Mouse (Mus musculus) hindbrain, embryonic 12.5 days (tissue): ENCODE data around the gene Rap1gap2. TPM values are rescaled to one million over a fixed set of nuclear protein-coding genes. Genes with fewer than 3 reads are reported as not detected.

ENCODE experiments used
- ATAC-seq: fragments of 200-750 bp; cut with Nextera tagmentation; 2 replicates; pipeline ENCODE4 v1.8.0; 2017; ENCODE audit warnings: moderate TSS enrichment; ENCODE audit not compliant: low FRiP score
- H3K27ac ChIP-seq: fragments of 300-500 bp; sonication (generic); 2 replicates; pipeline ENCODE4 v1.5.1; 2016; ENCODE audit warnings: mild to moderate bottlenecking
- H3K27me3 ChIP-seq: fragments of 300-500 bp; sonication (generic); 2 replicates; pipeline ENCODE4 v1.6.1; 2016; ENCODE audit warnings: mild to moderate bottlenecking
- H3K36me3 ChIP-seq: fragments of 300-500 bp; sonication (generic); 2 replicates; pipeline ENCODE4 v1.6.1; 2016; ENCODE audit warnings: mild to moderate bottlenecking
- H3K4me1 ChIP-seq: fragments of 300-500 bp; sonication (generic); 2 replicates; pipeline ENCODE4 v1.6.1; 2016
- H3K4me2 ChIP-seq: fragments of 300-500 bp; sonication (generic); replicated peaks from 2 replicates; pipeline ENCODE4 v1.6.1; 2016; ENCODE audit warnings: mild to moderate bottlenecking
- H3K4me3 ChIP-seq: fragments of 300-500 bp; sonication (generic); 2 replicates; pipeline ENCODE4 v1.5.1; 2016; ENCODE audit warnings: mild to moderate bottlenecking
- H3K9ac ChIP-seq: fragments of 300-500 bp; sonication (generic); 2 replicates; pipeline ENCODE4 v1.6.1; 2016; ENCODE audit warnings: mild to moderate bottlenecking, moderate library complexity
- H3K9me3 ChIP-seq: fragments of 300-500 bp; sonication (generic); replicated peaks from 2 replicates; pipeline ENCODE4 v1.6.1; 2016; ENCODE audit warnings: mild to moderate bottlenecking
- whole genome bisulfite sequencing: fragments of 180-500 bp; shearing (Covaris S2); methylation state at CpG from one replicate; pipeline ENCODE4 v1.1.7; 2016; 5-methylcytosine and 5-hydroxymethylcytosine counted together
- polyA plus RNA-seq: library from polyadenylated mRNA; unstranded; fragments of >200 nt; fragmentation: Nextera tagmentation; extraction: Ambion mirVana; gene quantifications from 2 replicates; pipeline ENCODE4 v1.2.1, GENCODE M21; 2016

The Rap1gap2 gene
- polyA plus RNA-seq, 1 experiment from 2014 or later = 8.1 TPM

DNA sequence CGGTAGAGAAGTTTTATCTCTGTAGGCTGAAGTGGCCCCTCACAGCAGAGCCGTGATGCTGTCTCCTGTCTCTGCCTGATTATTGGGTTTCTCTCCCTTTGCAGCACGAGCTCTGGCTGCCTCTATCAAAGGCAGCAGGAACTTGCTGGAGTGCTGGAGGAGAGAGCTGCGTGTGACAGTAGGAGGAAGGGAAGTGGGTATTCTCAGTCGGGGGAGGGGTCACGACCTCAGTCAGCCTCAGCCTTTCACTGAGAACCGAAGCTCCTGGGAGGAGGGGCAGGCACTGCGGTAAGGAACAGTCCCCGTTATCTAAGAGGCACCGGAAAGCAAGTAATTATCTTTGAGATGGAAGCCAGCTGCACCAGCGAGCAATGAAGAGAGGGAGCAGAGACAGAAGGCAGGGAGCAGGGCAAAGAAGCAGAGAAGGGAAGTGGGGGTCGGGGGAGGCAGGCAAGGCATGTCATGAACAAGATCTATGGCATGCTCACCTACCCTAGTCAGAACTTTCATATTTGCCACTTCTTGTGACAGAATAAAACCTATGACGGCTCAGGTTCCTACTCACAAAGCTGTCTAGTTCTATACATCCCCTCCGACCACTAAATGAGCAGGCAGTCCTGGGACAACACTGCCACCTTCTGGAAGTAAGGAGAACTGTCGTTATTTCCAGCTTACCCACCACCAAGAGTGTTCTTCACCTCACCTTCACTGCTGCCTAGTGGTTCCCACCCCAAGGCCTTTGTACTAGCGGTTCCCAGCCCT, 63.6 kb downstream of the Rap1gap2 start:
- Histone ChIP-seq H3K4me2 (peak overlapping the region; percentile 50), H3K9me3 (no peaks in the 10 kb centered on the region), H3K9ac (no peak overlapping the region), H3K36me3 (no peaks in the 10 kb centered on the region), H3K4me3 (peak overlapping the region; percentile 14; the same call in 1 of the 2 replicates), H3K4me1 (peaks cover 16% of the 10 kb centered on the region), H3K27me3 (no peaks in the 10 kb centered on the region; the same call in 1 of the 2 replicates), H3K27ac (peak overlapping the region; percentile 56)
- WGBS = 6% methylated on average over 16 of the region's 16 CpGs
- peak; percentile 83 for ATAC-seq

DNA sequence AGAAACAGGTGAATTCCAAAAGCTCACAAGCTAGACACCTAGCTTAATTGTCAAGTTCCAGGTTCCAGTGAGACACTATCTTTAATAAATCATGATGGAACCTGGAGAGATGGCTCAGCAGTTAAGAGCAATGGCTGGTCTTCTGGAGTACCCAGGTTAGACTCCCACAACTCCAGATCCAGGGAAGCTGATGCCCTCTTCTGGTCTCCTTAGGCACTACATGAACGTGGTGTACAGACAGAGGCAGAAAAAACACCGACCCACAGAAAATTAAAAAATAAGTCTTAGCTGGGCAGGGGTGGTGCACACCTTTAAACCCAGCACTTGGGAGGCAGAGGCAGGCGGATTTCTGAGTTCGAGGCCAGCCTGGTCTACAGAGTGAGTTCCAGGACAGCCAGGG, 64.5 kb downstream of the Rap1gap2 start:
- Histone ChIP-seq H3K4me3 (no peak overlapping the region), H3K9me3 (no peaks in the 10 kb centered on the region), H3K9ac (no peak overlapping the region), H3K36me3 (no peaks in the 10 kb centered on the region), H3K4me2 (no peak overlapping the region), H3K4me1 (peaks cover 16% of the 10 kb centered on the region), H3K27me3 (no peaks in the 10 kb centered on the region; the same call in 1 of the 2 replicates), H3K27ac (no peak overlapping the region)
- 49% methylated on average over 4 of the region's 4 CpGs for WGBS
- ATAC-seq = no peak

DNA sequence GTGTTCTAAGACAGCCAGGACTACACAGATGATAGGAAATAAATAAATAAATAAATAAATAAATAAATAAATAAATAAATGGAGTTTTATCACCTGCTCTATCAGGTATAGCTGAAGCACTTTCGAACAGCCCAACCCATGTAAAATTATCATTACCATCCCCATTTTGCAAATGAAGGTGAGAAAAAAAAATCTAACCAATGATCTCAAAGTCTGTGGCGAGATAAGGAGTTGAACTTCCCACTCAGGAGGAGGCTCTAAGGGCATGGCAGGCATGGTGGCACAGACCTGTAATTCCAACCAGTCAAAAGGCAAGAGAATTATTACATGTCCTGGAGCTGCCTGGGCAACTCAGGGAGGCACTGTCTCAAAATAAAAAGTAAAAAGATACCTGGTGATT, 65.2 kb downstream of the Rap1gap2 start:
- Histone ChIP-seq H3K4me3 (no peak overlapping the region), H3K27ac (no peak overlapping the region), H3K36me3 (no peaks in the 10 kb centered on the region), H3K4me2 (no peak overlapping the region), H3K27me3 (no peaks in the 10 kb centered on the region; the same call in 1 of the 2 replicates), H3K9me3 (no peaks in the 10 kb centered on the region), H3K4me1 (peaks cover 16% of the 10 kb centered on the region), H3K9ac (no peak overlapping the region)
- no peak for ATAC-seq
- 95% methylated on average over 2 of the region's 2 CpGs for WGBS

DNA sequence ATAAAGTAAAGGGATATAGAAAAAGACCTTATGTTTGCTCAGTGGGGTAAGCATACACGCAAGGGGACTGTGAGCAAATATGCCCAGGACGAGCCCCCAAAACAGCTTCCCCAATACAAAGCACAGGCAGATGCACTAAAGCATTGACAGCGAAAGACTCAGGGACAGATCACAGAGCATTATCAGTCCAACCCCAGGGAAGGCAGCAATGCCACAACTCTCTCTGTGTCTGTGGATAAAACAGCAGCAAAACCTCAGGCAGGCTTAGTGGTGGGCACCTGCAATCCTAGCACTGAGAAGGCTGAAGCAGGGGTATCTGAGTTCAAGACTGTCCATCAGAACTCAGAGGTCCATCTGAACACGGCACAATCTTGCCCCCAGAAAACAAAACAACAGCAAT, 73.4 kb downstream of the Rap1gap2 start:
- ATAC-seq = no peak
- WGBS = 85% methylated on average over 4 of the region's 4 CpGs
- H3K36me3 ChIP-seq = no peaks in the 10 kb centered on the region
- peaks cover 6% of the 10 kb centered on the region for H3K4me1 ChIP-seq
- no peaks in the 10 kb centered on the region for H3K9me3 ChIP-seq
- no peak overlapping the region for H3K4me2 ChIP-seq
- H3K27me3 ChIP-seq = no peaks in the 10 kb centered on the region
- no peak overlapping the region for H3K9ac ChIP-seq
- no peak overlapping the region for H3K27ac ChIP-seq
- no peak overlapping the region for H3K4me3 ChIP-seq

DNA sequence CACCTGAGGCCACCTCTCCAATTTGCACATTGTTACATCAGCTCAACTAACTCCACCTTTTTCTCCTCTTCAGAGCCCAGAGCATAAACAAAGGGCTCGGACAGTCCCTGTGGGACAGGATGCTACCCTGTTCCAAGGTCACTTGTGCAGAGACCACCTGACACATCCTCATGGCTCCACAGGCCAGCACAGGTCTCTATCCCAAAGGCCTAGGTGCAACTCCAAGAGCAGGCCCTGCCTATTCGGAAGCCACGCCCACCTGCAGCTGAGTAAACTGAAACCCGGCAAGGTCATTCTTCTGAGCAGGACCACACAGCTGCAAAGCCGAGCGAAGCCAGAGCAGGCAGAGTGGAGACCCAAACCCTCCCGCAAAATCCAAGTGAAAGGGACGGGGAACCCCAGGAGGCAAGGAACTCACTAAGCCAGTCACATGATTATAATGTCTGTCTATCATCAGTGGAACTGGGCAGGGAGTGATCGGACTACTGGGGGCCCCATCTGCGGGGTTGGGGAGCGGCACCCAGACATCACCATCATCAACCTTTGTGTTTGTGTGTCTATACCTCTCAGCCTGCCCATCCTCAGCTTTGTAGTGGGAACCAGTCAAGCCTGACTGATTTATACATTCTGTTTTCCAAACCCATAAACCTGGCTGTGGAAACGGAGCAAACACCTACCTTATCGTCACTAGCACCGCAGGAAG, 74.4 kb downstream of the Rap1gap2 start:
- Histone ChIP-seq H3K4me2 (0 out of 2 replicates have a peak overlapping the region, but pooled peaks have one; percentile 11), H3K4me3 (no peak overlapping the region), H3K9ac (no peak overlapping the region), H3K27ac (no peak overlapping the region), H3K36me3 (no peaks in the 10 kb centered on the region), H3K27me3 (no peaks in the 10 kb centered on the region), H3K9me3 (no peaks in the 10 kb centered on the region), H3K4me1 (peaks cover 13% of the 10 kb centered on the region)
- ATAC-seq = no peak
- WGBS = 36% methylated on average over 14 of the region's 14 CpGs

DNA sequence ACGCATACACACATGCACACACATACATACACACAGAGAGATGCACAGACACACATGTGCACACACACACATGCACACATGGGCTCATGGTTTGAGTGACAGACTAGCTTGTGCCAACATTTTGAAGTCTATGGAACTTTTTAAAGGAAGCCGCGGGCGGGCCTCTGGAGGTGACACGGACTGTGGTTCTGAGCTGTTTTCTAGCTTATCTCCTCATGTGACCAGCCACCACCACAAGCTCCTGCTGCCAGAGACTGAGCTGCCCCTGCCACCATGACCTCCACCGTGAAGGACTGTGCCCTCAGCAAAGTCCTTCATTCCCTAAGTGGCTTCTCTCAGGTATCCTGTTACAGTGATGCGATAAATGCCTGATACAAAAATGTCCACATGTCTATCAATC, 76.3 kb downstream of the Rap1gap2 start:
- Histone ChIP-seq H3K27me3 (no peaks in the 10 kb centered on the region), H3K4me3 (no peak overlapping the region), H3K27ac (no peak overlapping the region), H3K36me3 (no peaks in the 10 kb centered on the region), H3K4me2 (no peak overlapping the region), H3K9me3 (no peaks in the 10 kb centered on the region), H3K9ac (no peak overlapping the region), H3K4me1 (peaks cover 13% of the 10 kb centered on the region)
- ATAC-seq = no peak
- WGBS = 88% methylated on average over 7 of the region's 7 CpGs

DNA sequence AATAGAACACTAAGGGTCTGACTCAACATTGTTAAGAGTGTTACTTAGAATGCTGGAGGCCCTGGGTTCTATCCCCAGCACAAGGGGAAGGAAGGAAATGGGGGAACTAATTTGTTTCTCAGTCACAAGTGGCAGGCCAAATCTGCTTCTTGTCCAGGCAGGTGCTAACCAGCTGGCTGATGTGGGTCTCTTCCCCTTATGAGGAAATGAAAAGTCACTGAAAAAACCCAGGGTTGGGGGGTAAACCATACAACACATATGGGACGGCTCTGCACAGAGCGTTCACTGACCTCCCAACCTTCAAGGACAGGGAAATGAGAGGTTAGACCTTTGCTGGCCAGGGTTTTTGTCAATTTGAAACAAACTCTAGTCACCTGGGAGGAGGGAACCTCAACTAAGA, 77.7 kb downstream of the Rap1gap2 start:
- Histone ChIP-seq H3K9me3 (no peaks in the 10 kb centered on the region), H3K4me1 (peaks cover 13% of the 10 kb centered on the region), H3K4me2 (no peak overlapping the region), H3K27me3 (peaks cover 1% of the 10 kb centered on the region; the same call in 1 of the 2 replicates), H3K27ac (no peak overlapping the region), H3K9ac (no peak overlapping the region), H3K4me3 (no peak overlapping the region), H3K36me3 (no peaks in the 10 kb centered on the region)
- WGBS = 88% methylated on average over 2 of the region's 2 CpGs
- ATAC-seq = no peak

DNA sequence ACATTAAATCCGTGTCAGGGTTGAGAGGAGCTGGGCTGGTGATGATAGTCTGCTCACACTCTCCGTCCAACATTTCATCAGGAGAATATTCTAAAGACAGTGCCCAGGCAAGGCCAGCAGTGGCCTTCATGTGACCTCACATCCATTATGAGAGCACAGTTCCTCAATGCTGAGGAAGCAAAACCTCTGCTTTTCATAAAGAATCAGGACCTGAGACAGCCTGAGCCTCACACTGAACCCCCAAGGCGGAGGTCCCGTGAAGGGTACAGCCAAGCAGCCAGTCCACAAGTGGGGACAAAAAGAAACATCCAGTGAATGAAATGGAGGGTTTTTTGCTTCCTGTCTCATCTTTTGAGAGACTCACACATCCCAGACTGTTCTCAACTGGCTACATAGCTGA, 78.3 kb downstream of the Rap1gap2 start:
- WGBS = 69% methylated on average over 4 of the region's 4 CpGs
- Histone ChIP-seq H3K4me2 (no peak overlapping the region), H3K4me3 (no peak overlapping the region), H3K4me1 (peaks cover 13% of the 10 kb centered on the region), H3K9ac (no peak overlapping the region), H3K36me3 (no peaks in the 10 kb centered on the region), H3K27ac (no peak overlapping the region), H3K27me3 (peaks cover 6% of the 10 kb centered on the region; the same call in 1 of the 2 replicates), H3K9me3 (no peaks in the 10 kb centered on the region)
- no peak for ATAC-seq

DNA sequence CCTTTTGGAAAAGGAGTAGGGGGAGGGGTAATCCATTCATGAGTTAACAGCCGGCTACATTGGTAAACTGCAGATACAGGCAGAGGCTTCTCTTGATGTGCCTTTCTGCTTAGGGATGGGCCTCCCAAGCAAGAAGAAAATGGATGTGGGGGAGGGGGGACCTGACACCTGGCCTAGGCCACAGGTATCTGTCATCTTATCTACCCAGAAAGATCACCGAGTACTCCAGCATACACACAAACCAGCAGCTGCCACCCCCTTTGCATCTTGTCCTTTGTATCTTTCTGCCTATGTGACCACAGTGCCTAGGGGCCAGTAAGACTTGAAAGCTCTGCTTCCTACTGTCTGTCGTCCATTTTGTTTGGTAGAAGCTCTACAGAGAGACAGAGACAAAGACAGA, 79.0 kb downstream of the Rap1gap2 start:
- Histone ChIP-seq H3K36me3 (no peaks in the 10 kb centered on the region), H3K4me3 (no peak overlapping the region), H3K27me3 (peaks cover 13% of the 10 kb centered on the region), H3K9ac (no peak overlapping the region), H3K9me3 (no peaks in the 10 kb centered on the region), H3K4me1 (peaks cover 16% of the 10 kb centered on the region), H3K4me2 (no peak overlapping the region), H3K27ac (no peak overlapping the region)
- WGBS = 24% methylated on average over 3 of the region's 3 CpGs
- ATAC-seq = no peak

DNA sequence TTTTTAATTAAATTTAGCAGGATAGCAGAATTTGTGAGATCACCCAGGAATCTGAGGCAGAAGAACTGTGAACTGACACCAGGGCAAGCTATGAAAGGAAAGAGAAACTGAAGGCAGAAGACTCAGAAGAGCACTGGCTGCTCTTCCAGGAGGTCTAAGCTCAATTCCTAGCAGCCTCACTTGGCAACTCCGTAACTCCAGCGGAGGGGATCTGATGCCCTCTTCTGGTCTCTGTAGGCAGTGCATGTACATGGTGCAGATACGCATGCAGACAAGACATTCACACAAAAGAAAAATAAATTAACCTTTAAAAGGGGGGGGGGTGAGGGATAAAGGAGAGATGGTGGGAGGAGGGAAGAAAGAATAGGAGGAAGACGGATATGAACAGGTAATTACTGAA, 80.9 kb downstream of the Rap1gap2 start:
- Histone ChIP-seq H3K36me3 (no peaks in the 10 kb centered on the region), H3K9me3 (no peaks in the 10 kb centered on the region), H3K4me2 (no peak overlapping the region), H3K27me3 (peaks cover 24% of the 10 kb centered on the region), H3K9ac (no peak overlapping the region), H3K4me1 (peaks cover 10% of the 10 kb centered on the region), H3K27ac (no peak overlapping the region), H3K4me3 (no peak overlapping the region)
- ATAC-seq = no peak
- 64% methylated on average over 4 of the region's 4 CpGs for WGBS

DNA sequence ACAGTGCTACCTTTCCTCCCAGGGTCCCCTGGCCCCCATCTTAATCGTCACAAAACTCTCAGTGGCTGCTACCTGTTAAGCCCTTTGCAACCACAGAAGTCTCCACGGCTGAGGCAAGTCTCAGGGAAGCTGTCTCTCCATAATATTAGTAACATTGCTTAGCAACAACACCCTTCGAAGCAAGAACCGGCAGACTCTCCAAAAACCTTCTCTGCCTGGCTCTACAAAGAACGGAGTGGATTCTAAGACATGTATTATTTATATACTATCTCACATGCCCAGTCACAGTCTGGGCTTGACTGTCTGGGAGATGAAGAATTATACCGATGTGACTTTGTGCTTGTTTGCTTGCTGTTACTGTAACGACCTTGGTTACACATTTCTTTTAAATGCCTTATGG, 83.2 kb downstream of the Rap1gap2 start:
- H3K27ac ChIP-seq = no peak overlapping the region
- no peak overlapping the region for H3K4me2 ChIP-seq
- WGBS = 72% methylated on average over 7 of the region's 7 CpGs
- H3K4me3 ChIP-seq = no peak overlapping the region
- peaks cover 26% of the 10 kb centered on the region for H3K4me1 ChIP-seq
- H3K36me3 ChIP-seq = no peaks in the 10 kb centered on the region
- no peaks in the 10 kb centered on the region for H3K9me3 ChIP-seq
- ATAC-seq = no peak
- no peak overlapping the region for H3K9ac ChIP-seq
- H3K27me3 ChIP-seq = peaks cover 42% of the 10 kb centered on the region

DNA sequence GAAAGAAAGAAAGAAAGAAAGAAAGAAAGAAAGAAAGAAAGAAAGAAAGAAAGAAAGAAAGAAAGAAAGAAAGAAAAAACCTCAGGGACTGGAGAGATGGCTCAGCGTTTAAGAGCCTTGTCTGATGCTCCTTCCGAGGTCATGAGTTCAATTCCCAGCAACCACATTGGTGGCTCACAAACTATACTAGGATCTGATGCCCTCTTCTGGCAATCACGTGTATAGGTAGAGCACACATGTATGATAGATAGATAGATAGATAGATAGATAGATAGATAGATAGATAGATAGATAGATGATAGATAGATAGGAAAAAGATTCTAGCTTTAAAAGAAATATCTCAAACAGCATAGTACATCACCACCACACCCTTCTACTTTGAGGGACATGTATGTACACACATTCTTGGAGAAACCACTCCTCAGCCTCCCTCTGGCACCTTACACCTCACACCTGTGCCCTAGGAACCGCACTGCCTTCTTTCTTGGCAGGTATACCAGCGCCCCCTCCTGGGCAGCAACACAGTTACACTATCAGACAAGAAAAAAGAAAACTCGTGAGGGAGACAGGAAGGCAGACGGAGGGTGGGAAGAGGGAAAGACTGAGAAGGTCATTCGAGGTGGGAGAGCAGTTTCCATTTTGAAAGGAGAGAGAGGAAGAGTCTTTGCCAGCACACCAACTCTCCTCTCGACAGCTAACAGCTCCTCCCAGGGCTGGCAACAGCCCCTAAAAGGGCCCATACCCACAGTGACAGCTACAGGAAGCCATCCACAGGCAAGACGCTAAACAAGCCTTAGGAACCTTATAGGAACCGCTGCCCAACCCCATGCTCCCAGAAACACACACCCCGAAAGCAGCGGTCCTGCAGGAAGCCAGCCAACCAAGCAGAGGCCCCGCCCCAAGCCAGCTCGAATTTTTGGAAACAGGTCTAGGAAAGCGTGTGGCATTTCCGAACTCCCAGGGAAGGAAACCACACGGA, 84.2 kb downstream of the Rap1gap2 start:
- peak overlapping the region; percentile 13; the same call in 1 of the 2 replicates for H3K4me2 ChIP-seq
- H3K9me3 ChIP-seq = no peaks in the 10 kb centered on the region
- H3K27ac ChIP-seq = no peak overlapping the region
- no peak overlapping the region for H3K9ac ChIP-seq
- ATAC-seq = no peak
- H3K4me3 ChIP-seq = no peak overlapping the region
- WGBS = 22% methylated on average over 18 of the region's 18 CpGs
- H3K27me3 ChIP-seq = peaks cover 47% of the 10 kb centered on the region
- H3K36me3 ChIP-seq = no peaks in the 10 kb centered on the region
- H3K4me1 ChIP-seq = peaks cover 26% of the 10 kb centered on the region
